Mouse (Mus musculus) C2C12 (cell line): ENCODE data around the gene Tab1. TPM values are rescaled to one million over a fixed set of nuclear protein-coding genes. Genes with fewer than 3 reads are reported as not detected.

ENCODE experiments used
- H3K27me3 ChIP-seq: one replicate; pipeline ENCODE4 v1.6.1; 2011; ENCODE audit not compliant: control insufficient read depth, insufficient read depth, insufficient read length
- H3K36me3 ChIP-seq: one replicate; pipeline ENCODE4 v1.6.1; 2011; ENCODE audit not compliant: control insufficient read depth, insufficient read depth
- H3K4me3 ChIP-seq: one replicate; pipeline ENCODE4 v1.5.1; 2011; ENCODE audit warnings: mild to moderate bottlenecking, control low read depth; ENCODE audit not compliant: poor library complexity, insufficient read depth, severe bottlenecking
- H3K79me2 ChIP-seq: one replicate; pipeline ENCODE4 v1.6.1; 2011; ENCODE audit not compliant: control insufficient read depth, insufficient read depth
- H3K79me3 ChIP-seq: one replicate; pipeline ENCODE4 v1.6.1; 2011; ENCODE audit warnings: low read depth, control low read depth
- H3ac ChIP-seq: one replicate; pipeline ENCODE3; 2011; ENCODE audit warnings: low read depth; ENCODE audit not compliant: control insufficient read depth, insufficient read length
- CEBPB ChIP-seq: IDR thresholded peaks from one replicate; pipeline ENCODE4 v1.6.1; 2011; ENCODE audit warnings: low read depth, mild to moderate bottlenecking, control low read depth, moderate library complexity
- CTCF ChIP-seq: IDR thresholded peaks from one replicate; pipeline ENCODE4 v1.5.1; 2011; ENCODE audit not compliant: control insufficient read depth, insufficient read depth, insufficient read length
- FOSL1 ChIP-seq: IDR thresholded peaks from one replicate; pipeline ENCODE4 v1.8.0; 2011; ENCODE audit warnings: mild to moderate bottlenecking, low read length; ENCODE audit not compliant: poor library complexity, insufficient read depth, severe bottlenecking
- MAX ChIP-seq: IDR thresholded peaks from one replicate; pipeline ENCODE4 v1.6.1; 2011; ENCODE audit warnings: mild to moderate bottlenecking, control low read depth
- MYOD1 ChIP-seq: IDR thresholded peaks from one replicate; pipeline ENCODE4 v1.6.1; 2011; ENCODE audit warnings: low read depth; ENCODE audit not compliant: control insufficient read depth, insufficient read length
- MYOG ChIP-seq: IDR thresholded peaks from one replicate; pipeline ENCODE4 v1.6.1; 2011; ENCODE audit not compliant: control insufficient read depth, insufficient read length; ENCODE audit errors: extremely low read depth
- USF1 ChIP-seq: IDR thresholded peaks from one replicate; pipeline ENCODE4 v1.6.1; 2011; ENCODE audit warnings: low read depth, mild to moderate bottlenecking, control low read depth, moderate library complexity
- polyA plus RNA-seq: library from polyadenylated mRNA; unstranded; fragments of >200 nt; fragmentation: generic; extraction: Trizol; gene quantifications from one replicate; pipeline ENCODE4 v1.2.1, GENCODE M21; 2012; ENCODE audit warnings: missing spikeins

Gene Tab1
- polyA plus RNA-seq, 1 experiment = 30.2 TPM

- H3K36me3 ChIP-seq = peaks cover 71% of the 10 kb centered on the region
Measured at GRCm38 (mm10) chr15:80140878-80141277, 8.0 kb downstream of the Tab1 start.

DNA sequence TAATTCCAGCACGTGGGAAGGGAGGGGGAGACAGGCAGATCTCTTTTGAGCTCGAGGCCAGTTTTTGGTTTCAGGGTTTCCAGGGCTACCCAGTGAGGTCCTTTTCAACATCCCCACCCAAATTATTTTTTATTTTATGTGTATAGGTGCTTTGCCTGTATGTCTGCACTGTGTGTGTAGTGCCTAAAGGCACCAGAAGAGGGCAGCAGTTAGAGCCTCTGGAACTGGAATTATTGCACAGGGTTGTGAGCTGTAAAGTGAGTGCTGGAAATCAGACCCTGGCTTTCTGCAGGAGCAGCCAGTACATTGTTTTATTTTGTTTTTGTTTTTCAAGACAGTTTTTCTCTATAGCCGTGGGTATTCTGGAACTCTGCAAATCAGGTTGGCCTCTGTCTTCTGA lies 9.2 kb downstream of the Tab1 start:
- Histone ChIP-seq H3K4me3 (no peak overlapping the region), H3K27me3 (no peaks in the 10 kb centered on the region), H3K79me3 (peaks cover 61% of the 10 kb centered on the region), H3ac (no peak overlapping the region), H3K36me3 (peaks cover 61% of the 10 kb centered on the region), H3K79me2 (peaks cover 92% of the 10 kb centered on the region)
- no peak for TF ChIP-seq MYOD1
- TF ChIP-seq FOSL1 = no peak
- no peak for TF ChIP-seq MYOG
- no peak for TF ChIP-seq USF1
- no peak for TF ChIP-seq MAX
- no peak for TF ChIP-seq CEBPB
- TF ChIP-seq CTCF = no peak

More at GRCm38 (mm10) chr15:80140878-80141277, 8.0 kb downstream of the Tab1 start:
- H3K27me3 ChIP-seq = no peaks in the 10 kb centered on the region
- H3ac ChIP-seq = no peak overlapping the region
- peaks cover 94% of the 10 kb centered on the region for H3K79me2 ChIP-seq
- TF ChIP-seq FOSL1 (no peak), MYOD1 (no peak), CEBPB (no peak), MAX (no peak), MYOG (no peak), USF1 (no peak), CTCF (no peak)
- H3K4me3 ChIP-seq = no peak overlapping the region
- peaks cover 74% of the 10 kb centered on the region for H3K79me3 ChIP-seq

DNA sequence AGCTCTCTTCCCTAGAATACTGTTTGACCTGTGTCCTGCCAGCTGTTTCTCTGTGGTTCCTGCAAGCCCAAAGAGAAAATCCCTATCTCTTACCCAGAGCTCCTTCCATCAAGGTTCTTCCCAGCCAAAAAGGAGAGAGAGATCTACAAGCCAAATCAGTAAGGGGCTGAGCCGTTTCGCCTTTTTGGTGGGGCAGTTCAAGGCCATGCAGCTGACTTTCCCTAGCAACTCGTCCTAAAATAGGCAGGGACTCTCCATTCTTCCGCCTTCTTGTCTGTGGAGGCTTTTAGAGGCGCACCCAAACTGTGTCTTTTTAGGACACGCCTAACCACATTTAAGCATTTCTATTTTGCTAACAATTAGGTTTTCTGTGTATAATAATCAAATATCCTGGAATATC lies 10.8 kb downstream of the Tab1 start:
- Histone ChIP-seq H3K79me3 (peaks cover 48% of the 10 kb centered on the region), H3K36me3 (peaks cover 64% of the 10 kb centered on the region), H3K27me3 (no peaks in the 10 kb centered on the region)

GRCm38 (mm10) chr15:80145397-80145796 lies 12.5 kb downstream of the Tab1 start:
- Histone ChIP-seq H3K79me3 (peaks cover 33% of the 10 kb centered on the region), H3K36me3 (peaks cover 74% of the 10 kb centered on the region), H3K27me3 (no peaks in the 10 kb centered on the region), H3K4me3 (no peak overlapping the region), H3K79me2 (peaks cover 64% of the 10 kb centered on the region), H3ac (no peak overlapping the region)
- TF ChIP-seq FOSL1 = no peak
- no peak for TF ChIP-seq CEBPB
- no peak for TF ChIP-seq MYOG
- no peak for TF ChIP-seq USF1
- TF ChIP-seq MYOD1 = no peak
- TF ChIP-seq CTCF = no peak
- TF ChIP-seq MAX = no peak

More for the DNA sequence above, 10.8 kb downstream of the Tab1 start:
- TF ChIP-seq MYOG (no peak), CEBPB (no peak)
- H3K4me3 ChIP-seq = no peak overlapping the region
- no peak overlapping the region for H3ac ChIP-seq
- H3K79me2 ChIP-seq = peaks cover 81% of the 10 kb centered on the region

DNA sequence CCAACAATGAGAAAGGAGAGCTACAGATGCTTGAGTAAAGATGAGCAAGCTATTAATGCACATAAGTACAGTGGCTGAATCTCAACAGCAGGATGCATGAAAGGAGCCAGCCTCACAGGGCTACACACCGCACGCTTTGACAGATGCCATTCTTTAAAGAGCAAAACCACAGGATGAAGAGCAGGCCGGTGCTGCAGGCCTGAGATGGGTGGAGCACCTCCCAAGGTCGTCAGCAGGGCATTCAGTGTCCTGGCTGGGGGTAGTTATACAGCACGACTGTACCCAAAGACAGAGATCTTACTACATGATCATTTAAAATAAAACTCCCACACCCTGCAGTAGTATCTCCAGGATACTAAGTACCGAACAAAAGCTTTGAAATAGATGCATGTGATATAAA lies 13.2 kb downstream of the Tab1 start:
- Histone ChIP-seq H3K36me3 (peaks cover 74% of the 10 kb centered on the region), H3K79me3 (peaks cover 25% of the 10 kb centered on the region), H3ac (no peak overlapping the region), H3K4me3 (no peak overlapping the region), H3K79me2 (peaks cover 57% of the 10 kb centered on the region), H3K27me3 (no peaks in the 10 kb centered on the region)
- TF ChIP-seq MYOD1 = no peak
- TF ChIP-seq MYOG = no peak
- no peak for TF ChIP-seq FOSL1
- no peak for TF ChIP-seq CTCF
- no peak for TF ChIP-seq MAX
- TF ChIP-seq CEBPB = no peak
- TF ChIP-seq USF1 = no peak

DNA sequence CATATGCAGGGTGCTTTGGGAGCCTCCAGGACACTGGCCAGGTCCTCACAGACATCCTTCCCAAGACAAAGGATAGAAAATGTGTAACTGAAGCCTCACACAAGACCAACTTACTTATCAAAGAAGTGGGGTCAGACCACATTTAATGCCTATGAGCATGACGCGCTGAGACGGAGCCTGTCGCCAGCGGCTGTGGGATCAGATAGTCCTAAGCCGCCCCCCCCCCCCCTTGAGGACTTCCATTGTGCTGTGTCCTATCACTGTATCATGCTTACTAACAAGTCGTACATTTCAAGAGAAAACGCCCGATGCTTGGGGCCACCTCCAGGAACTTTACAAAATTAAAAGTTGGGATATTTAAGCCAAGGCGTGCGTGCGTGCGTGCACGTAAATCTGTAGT lies 14.2 kb downstream of the Tab1 start:
- Histone ChIP-seq H3K4me3 (no peak overlapping the region), H3K79me2 (peaks cover 47% of the 10 kb centered on the region), H3K79me3 (peaks cover 18% of the 10 kb centered on the region), H3ac (no peak overlapping the region), H3K36me3 (peaks cover 74% of the 10 kb centered on the region), H3K27me3 (no peaks in the 10 kb centered on the region)
- TF ChIP-seq MAX = no peak
- TF ChIP-seq MYOD1 = no peak
- no peak for TF ChIP-seq FOSL1
- no peak for TF ChIP-seq CTCF
- no peak for TF ChIP-seq MYOG
- TF ChIP-seq CEBPB = no peak
- no peak for TF ChIP-seq USF1
